Mouse (Mus musculus) CH12.LX (cell line): Measurements from ENCODE around the gene Pknox2.

ENCODE experiments used
- CTCF ChIP-seq, 2 experiments: IDR thresholded peaks in 1 of 2; conservative IDR thresholded peaks in 1 of 2; 2 replicates each; pipeline ENCODE4 v1.5.1; 2011 to 2012; ENCODE audit warnings: low read depth in 2 of 2, low read length in 2 of 2, improper control_type of control experiment in 1 of 2, inconsistent platforms in 1 of 2, mild to moderate bottlenecking in 1 of 2, moderate library complexity in 1 of 2
- ELF1 ChIP-seq: IDR thresholded peaks from 2 replicates; pipeline ENCODE4 v1.6.1; 2014; ENCODE audit warnings: low read depth, mild to moderate bottlenecking, inconsistent platforms, low read length, improper control_type of control experiment
- NELFE ChIP-seq: IDR thresholded peaks from 2 replicates; pipeline ENCODE4 v1.6.1; 2011; ENCODE audit warnings: low read depth, low read length, improper control_type of control experiment
- RCOR1 ChIP-seq: conservative IDR thresholded peaks from 2 replicates; pipeline ENCODE4 v1.6.1; 2012; ENCODE audit warnings: low read depth, mild to moderate bottlenecking, inconsistent platforms, low read length, improper control_type of control experiment
- USF1 ChIP-seq: IDR thresholded peaks from 2 replicates; pipeline ENCODE4 v1.6.1; 2014; ENCODE audit warnings: low read depth, mild to moderate bottlenecking, inconsistent platforms, low read length, improper control_type of control experiment
- ZC3H11A ChIP-seq: IDR thresholded peaks from 2 replicates; pipeline ENCODE4 v1.6.1; 2012; ENCODE audit warnings: low read depth, mild to moderate bottlenecking, inconsistent platforms, low read length, improper control_type of control experiment
- ZNF384 ChIP-seq: IDR thresholded peaks from 2 replicates; pipeline ENCODE4 v1.6.1; 2012; ENCODE audit warnings: low read depth, low read length, improper control_type of control experiment, inconsistent platforms

- TF ChIP-seq CTCF (conservative IDR thresholded peaks at IDR 0.05 in 1 of 2, IDR thresholded peaks at IDR 0.05 in 1 of 2; ENCODE audit: low read depth in 2 of 2, low read length in 2 of 2) (no peak), ZNF384 (no peak), USF1 (no peak), ZC3H11A (no peak), NELFE (no peak), ELF1 (no peak), RCOR1 (no peak)
Observed at GRCm38 (mm10) chr9:36918582-36918981, 228.6 kb downstream of the Pknox2 start.
